Mouse (Mus musculus) embryo, embryonic 9.5 days (tissue): Measurements from ENCODE around the gene Evx2.

Experiments
- DNase-seq: peaks from one replicate; pipeline ENCODE4 v3.0.0-alpha.2; 2017; ENCODE audit errors: extremely low spot score

The Evx2 gene

DNA sequence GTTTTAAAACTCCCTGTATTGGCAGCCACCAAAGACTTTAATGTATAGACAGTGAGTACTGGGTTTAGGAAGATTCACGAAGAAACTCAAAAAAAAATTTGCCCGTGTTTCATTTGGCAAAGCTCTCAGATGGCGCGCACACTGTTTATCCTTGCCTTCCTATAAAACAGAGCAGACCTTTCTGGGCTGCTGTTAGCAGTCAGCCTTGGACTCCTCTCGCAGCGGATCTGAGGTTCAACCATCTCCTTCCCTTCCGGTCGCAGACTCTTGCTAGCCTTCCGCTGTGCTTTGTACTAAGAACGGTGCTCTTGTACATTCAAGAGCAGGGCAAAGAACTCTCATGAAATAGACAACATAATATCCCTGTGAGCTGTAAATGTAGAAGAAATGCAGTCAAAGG lies 39.0 kb downstream of the Evx2 start:
- DNase-seq = no peak

DNA sequence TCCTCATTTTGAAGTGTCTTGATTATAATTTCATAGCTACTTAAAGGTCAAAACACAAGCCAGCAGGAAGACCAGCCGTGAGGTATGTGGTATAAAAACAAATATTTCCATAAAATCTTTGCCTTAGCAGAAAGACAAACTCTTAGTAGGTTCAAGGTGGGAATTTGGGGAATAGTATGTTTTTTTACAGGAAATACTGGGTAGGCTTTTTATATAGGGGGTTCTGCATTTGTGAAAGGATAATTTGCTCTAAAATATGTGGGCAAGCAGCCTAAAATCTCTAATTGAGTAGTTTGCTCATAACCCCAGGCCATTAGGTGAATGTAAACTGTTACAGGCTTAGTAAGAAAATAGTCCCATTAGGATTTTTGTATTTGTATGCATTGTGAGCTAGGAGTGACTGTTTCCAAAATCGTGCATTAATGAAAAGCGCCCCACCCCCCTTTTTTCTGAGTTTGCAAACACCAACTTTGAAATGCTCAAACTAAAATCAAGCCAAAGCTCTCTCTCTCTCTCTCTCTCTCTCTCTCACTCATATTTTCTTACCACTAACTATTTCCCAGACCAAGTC lies 39.6 kb downstream of the Evx2 start:
- DNase-seq = no peak

DNA sequence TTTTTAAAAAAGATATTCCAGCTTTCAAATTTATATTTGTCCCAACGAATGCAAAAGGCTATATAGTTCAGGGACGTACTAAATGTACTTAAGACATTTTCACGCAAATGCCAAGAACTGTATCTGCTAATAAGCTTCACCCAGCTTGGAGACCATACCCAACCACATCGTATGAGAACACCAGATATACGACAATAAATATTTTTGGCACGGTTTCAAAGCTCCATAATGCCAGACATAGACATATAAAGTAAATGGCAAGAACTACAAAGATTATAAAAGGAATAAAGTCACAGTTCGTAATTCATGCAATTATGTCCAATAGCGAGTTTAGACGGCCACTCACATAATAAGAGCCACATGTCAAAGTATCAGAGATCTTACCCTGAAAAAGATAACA lies 41.7 kb downstream of the Evx2 start:
- DNase-seq = no peak

DNA sequence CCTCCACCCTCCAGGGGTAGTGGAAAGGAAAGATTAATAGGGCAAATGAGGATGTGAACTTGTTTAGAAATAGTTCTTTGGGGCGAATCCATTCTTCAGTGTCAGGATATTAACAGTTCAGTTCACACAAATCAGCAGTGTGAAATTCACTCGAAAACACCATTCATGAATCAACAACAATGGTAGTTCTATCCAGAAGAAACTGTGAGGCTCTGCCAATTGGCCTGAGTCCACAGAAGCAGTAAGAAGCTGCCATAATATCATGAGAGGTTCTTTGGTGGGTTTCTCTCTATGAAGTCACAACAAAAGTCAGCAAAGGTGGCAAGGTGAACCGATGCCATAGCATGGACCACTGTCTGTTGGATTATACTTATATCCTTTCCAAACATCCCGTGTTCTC lies 48.0 kb downstream of the Evx2 start:
- DNase-seq = no peak

DNA sequence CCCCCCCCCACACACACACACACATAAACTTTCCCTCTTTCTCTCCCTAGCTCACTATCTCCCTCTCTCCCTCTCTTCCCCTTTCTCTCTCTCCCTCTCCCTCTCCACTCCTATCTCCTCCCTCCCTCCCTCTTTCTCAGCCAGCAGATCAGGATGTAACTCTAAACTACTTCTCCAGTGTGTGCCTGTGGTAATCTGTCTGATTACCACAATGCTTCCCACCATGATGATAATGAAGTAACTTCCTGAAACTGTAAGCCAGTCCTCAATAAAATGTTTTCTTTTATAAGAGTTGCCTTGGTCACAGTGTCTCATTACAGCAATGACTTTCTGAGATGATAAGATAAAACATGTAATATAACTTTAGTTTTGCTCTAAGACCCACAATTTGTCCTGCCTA lies 50.0 kb downstream of the Evx2 start:
- DNase-seq = no peak

DNA sequence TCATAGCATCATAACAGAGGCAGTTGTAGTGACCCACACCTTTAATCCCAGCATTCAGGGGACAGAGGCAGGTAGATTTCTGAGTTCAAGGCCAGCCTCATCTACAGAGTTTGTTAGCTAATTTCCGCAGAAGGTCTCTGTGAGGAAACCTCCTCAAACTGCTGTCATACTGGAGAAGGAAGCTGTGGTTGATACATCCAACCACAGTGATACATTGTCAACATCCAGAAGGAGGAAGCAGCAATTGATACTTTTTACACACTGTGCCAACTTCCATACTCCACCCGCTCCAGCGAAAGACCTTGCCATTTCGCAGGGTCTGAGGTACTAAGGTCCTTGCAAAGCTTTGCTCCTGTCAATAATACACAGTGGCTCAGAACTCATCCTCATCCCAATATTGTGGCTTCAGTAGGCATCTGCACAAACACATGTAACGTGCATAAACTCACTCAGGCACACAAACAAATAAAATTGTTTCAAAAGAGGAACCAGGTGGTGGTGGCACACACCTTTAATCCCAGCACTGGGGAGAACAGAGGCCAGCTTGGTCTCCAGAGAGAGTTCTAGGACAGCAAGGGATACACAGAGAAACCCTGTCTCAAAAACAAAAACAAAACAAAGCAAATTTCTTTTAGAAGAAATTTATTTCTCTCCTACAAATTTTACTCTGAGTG lies 53.1 kb downstream of the Evx2 start:
- DNase-seq = no peak

DNA sequence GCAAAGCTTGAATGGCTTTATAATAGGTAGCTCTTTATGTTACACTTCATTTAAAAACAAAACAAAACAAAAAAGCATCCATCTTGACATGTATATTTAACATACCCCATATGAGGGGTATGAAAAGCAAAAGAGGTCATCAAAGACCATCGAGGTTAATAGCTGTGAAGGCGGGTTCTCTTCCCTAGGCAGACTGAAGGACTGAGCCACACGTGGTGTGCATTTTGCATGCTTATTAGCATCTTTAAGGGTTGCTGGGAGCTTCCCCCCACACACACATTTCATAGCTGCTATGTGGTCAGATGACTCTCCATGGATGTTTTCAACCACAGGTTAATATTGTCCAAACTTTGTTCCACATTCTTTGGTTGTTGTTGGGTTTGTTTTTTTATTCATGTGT lies 55.3 kb downstream of the Evx2 start:
- no peak for DNase-seq
